Comparison of ENCODE assay signal across 14 mouse cellular contexts in the genomic region with DNA sequence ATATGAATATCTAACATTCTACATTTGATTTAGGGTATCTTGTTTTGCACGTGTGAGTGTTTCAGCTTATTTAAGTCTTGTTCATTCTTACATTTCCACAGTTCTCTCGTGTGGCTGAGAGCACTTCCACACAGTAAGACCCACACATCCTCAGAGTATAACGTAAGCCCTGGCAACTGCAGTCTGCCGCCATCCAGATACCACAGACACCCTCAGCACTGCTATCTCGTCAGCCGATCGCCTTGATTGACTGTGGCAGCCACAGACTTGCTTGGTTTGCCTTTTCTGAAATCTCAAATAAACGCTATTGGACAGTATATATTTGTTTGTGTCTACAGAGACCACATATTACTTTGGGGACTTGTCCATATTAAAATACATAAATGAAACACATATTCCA.
"Had no signal": no experiment of that assay in that cellular context is flagged by ENCODE, and none has a peak within 500 bp of the region (broad histone marks: within the 10 kb centered on the region; RNA-seq: fewer than 3 reads in every experiment).

No protein-coding gene starts in this region.

- H3K27ac ChIP-seq: liver, embryonic 13.5 days; neural tube, embryonic 13.5 days had no signal

- H3K36me3 ChIP-seq: neural tube, embryonic 13.5 days had no signal

- DNase-seq: kidney, adult 9 months; kidney, postnatal 14 days; kidney, postnatal 4 days; liver, embryonic 13.5 days; lung, adult 2 months; lung, postnatal 14 days; lung, postnatal 4 days; midbrain, embryonic 14.5 days; retina, postnatal 1 day; right cerebral cortex, postnatal 25 days; thymus, adult 18-20 months; thymus, postnatal 36 days had no signal

- H3K27me3 ChIP-seq: liver, embryonic 13.5 days; neural tube, embryonic 13.5 days had no signal

- H3K4me1 ChIP-seq: liver, embryonic 13.5 days; neural tube, embryonic 13.5 days had no signal

- H3K4me3 ChIP-seq: liver, embryonic 13.5 days; neural tube, embryonic 13.5 days had no signal

- H3K9me3 ChIP-seq: liver, embryonic 13.5 days; neural tube, embryonic 13.5 days had no signal

- H3K9ac ChIP-seq: liver, embryonic 13.5 days; neural tube, embryonic 13.5 days had no signal

- H3K4me2 ChIP-seq: liver, embryonic 13.5 days; midbrain, embryonic 11.5 days; neural tube, embryonic 13.5 days had no signal
